Mouse (Mus musculus) kidney, postnatal 4 days (tissue): Measurements from ENCODE around the gene Atp5b.
A peak's percentile ranks its signal among the peaks of the same experiment; 100 is the strongest.
"Not testable (repeated sequence)": the region's sequence is repeated elsewhere in the genome, so short reads cannot be mapped to it uniquely, and the experiment has no call there.

Experiments
- DNase-seq, 2 experiments: peaks; one replicate each; pipeline ENCODE4 v3.0.0; 2021; ENCODE audit warnings: mixed read lengths in 2 of 2

Gene Atp5b

DNA sequence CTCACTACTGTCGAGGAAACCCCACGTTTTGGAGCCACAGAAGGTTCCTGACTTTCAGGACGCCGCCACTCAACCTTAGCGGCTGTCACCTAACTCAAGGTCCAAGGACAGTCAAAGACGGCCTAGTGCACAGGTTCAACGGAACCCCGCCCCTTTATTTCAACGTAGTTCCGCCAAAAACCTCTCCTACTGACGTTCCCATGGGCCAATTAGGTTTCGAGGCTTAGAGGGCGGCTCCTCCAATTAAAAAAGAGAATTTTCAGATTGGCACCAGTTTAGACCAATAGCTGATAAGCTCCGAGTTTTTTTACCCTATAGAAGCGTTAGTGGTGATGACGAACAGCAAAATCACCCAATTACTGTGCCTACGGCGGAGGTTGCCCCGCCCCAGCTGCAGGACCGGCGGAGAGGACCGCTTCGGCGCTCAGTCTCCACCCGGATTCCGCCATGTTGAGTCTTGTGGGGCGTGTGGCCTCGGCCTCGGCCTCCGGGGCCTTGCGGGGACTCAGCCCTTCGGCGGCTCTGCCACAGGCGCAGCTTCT is at the start of gene Atp5b:
Gene Atp5b, plus strand, starts transcription at position 394 of the 542 bp plus-strand sequence.
- DNase-seq, result peak; percentile 97 to 98

DNA sequence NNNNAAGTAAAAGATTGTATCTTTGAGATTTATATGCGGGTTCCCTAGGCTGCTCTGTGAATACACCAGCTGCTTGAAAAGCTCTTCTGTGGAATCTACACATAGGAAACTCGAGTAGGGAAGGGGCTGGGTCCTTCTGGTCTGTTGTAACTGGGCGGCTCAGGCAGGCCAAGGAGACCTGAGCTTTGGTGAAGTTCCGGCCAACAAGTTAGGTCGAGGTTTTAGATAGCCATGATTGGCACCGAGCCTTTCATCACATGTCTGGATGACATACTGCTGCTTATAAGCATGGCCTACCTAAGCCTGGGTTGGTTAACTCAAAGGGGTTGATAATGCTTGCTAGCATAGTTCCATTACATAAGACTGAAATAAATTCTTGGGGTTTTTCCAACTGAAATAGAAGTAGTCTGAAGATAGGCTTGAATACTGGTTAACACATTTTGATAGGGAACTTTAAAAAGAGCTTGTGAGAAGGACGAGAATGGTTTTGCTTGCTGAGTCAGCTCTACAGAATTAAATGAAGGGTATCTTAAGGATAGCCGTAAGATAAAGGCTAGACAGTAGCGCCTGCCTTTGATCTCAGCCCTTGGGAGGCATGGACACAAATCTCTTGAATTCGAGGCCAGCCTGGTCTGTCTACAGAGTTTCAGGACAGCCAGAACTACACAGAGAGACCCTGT is 46.2 kb upstream of the Atp5b start:
- DNase-seq, result peak; percentile 53 to 66

DNA sequence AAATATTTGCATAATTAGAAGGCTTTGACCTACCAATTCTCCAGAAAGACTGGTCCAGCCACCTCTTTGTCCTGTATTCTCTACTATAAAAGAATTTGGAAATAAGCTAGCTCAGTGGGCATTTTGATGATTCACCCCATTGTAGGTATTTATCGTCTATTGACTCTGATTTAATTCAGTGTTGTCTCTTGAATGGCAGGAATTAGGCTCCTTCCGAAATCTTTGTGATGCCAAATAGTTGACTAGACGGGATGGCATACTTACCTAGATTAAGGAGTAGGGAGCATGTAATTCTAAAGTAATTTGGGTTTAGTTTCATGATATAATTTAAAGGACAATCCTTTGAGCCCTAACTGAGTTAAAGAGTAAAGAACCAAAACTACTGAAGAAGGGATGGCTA is 45.2 kb upstream of the Atp5b start:
- no peak for DNase-seq

DNA sequence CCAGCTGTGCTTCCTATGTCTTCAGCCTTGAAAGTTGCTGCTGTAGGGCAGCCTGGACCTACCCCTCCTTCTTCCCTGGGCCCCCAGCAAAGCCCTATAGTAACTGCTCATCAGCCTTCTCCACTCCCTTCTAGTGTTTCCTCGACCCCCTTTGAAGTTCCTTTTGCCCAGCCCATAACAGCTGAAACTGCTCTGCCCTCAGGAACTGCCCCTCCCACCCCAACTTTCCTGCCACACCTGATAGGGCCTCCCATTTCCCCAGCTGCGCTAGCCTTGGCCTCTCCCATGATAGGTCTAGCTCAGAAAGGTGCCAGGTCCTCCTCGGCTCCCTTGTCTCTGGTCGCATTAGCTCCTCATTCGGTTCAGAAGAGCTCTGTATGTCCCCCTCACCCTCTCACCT is 43.9 kb upstream of the Atp5b start:
- no peak for DNase-seq

DNA sequence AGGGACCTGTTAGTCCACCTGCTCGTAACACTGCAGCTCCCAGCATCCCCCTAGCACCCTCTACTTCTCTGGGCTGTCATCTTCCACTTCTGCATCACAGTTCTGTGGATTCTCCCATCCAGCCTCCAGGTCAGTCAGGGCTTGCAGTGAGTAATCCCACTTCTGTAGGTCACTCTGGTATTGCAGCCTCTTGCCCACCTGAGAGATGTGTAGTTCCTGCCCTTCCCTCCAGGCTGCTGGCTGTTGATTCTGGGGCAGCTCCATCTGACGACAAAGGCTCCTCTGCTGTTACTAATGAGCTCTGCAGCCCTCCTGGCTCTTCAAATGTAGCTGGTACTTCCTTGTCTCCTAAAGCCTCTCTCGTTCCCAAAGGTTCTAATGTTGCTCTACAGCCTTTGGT is 43.2 kb upstream of the Atp5b start:
- DNase-seq, result no peak

DNA sequence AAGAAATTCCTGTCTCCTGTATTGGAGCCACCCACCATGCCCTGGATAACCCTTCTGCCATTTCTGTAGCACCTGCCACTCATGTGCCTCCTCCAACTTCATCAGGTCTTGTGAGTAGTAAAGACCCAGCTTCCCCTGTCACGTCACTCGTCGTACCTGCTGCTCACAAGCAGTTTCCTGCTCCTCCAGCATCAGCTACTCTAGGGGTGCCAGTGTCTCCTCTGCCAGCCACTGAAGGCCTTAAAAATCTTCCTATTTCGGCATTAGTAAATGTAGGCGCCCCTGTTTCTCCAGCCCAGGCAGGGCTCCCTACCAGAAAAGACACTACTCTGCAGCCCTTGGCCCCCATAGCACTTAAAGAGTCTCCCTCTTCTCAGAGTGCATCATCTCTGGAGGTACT is 42.8 kb upstream of the Atp5b start:
- no peak for DNase-seq

DNA sequence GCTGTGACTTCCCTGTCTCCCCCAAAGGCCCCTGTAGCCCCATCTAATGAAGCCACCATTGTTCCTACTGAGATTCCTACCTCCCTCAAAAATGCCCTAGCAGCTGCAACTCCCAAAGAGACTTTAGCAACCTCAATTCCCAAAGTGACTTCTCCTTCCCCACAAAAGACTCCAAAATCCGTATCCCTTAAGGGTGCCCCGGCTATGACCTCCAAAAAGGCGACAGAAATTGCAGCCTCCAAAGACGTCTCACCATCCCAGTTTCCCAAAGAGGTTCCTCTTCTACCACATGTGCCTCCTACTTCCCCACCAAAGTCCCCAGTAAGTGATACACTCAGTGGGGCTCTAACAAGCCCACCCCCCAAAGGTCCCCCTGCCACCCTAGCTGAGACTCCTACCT is 41.4 kb upstream of the Atp5b start:
- DNase-seq, result no peak

DNA sequence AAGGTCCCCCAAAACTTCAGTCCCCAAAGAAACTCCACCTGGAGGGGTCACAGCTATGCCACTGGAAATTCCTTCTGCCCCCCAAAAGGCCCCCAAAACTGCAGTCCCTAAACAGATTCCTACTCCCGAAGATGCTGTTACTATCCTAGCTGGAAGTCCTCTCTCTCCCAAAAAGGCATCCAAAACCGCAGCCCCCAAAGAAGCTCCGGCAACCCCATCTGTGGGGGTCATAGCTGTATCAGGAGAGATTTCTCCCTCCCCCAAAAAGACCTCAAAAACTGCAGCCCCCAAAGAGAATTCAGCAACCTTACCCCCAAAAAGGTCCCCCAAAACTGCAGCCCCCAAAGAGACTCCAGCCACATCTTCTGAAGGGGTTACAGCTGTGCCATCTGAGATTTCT is 40.6 kb upstream of the Atp5b start:
- no peak for DNase-seq

DNA sequence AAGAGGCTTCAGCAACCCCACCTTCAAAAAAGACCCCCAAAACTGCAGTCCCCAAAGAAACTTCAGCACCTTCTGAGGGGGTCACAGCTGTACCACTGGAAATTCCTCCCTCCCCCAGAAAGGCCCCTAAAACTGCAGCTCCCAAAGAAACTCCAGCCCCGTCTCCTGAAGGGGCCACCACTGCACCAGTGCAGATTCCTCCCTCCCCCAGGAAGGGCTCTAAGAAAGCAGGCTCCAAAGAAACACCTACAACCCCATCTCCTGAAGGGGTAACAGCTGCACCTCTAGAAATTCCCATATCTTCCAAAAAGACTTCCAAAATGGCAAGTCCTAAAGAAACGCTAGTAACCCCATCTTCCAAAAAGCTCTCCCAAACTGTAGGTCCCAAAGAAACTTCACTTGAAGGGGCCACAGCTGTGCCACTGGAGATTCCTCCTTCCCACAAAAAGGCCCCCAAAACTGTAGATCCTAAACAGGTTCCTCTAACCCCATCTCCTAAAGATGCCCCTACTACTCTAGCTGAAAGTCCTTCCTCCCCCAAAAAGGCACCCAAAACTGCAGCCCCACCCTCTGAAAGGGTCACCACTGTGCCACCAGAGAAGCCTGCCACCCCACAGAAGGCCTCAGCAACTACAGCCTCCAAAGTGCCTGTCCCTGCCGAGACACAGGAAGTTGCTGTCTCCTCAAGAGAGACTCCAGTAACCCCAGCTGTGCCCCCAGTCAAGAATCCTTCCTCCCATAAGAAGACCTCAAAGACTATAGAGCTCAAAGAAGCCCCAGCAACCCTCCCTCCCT is 39.8 kb upstream of the Atp5b start:
- DNase-seq, result no peak

DNA sequence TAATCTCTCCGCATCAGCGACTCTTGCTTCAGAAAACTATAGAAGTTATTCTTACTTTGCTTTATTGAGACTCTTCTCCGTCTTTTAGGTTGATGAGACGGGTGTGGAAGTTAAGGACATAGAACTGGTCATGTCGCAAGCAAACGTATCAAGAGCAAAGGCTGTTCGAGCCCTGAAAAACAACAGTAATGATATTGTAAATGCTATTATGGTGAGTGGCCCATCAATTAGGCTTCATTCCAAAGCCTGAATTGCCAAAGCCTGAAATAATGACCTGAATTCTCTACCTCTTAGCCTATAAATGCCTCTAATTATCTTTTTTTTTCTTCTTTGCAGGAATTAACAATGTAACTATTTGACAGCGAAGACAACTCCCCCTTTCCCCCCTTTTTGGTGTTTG is 34.9 kb upstream of the Atp5b start:
- no peak for DNase-seq

DNA sequence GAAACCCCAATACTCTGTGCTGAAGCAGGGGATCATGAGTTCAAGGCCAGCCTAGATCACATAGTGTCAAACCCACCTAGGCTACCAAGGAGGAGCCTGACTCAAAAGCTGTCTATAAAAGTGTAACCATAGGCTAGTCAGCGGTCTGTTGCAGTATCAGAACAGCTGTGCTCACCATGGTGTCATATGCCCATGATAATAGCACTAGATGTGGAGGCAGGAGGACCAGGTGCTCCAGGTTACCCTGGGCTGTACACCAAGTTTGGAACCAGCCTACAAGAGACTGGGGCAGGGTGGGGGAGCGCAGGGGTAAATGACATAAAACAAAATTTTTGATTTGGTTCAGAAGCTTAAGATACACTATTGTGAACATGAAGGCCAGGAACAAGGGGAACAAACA is 33.3 kb upstream of the Atp5b start:
- no peak for DNase-seq

DNA sequence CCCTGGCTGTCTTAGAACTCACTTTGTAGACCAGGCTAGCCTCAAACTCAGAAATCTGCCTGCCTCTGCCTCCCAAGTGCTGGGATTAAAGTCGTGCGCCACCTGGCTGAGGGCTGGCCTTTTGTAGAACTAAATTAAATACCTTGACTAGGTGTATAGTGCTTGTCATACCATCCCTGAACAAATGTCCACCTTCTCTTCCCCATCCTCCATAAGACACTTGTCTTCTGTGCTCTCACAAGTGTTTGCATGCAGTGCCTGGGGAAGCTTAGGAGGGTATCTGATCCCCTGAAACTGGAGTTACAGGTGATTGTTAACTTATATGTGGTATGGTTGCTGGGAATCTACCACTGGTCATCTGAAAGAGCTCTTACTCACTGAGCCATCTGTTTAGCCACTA is 32.7 kb upstream of the Atp5b start:
- no peak for DNase-seq

DNA sequence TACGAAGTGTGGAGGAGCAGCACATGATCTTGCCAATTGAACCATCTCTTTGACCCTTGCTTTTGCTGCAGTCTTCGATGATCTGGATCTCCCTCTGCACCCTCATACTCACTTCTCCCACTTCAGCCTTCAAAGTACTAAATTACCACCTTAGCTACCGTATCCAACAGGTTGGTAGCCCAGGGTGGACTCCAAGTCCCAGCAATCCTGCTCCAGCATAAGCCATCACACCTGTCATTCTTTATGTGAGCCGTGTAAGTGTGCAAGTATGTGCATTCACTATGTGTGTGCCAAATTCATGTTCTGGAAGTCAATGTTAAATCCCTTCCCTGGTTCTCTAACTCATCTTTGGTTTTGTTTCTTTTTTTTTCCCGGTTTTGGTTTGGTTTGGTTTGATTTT is 31.5 kb upstream of the Atp5b start:
- DNase-seq, result no peak

DNA sequence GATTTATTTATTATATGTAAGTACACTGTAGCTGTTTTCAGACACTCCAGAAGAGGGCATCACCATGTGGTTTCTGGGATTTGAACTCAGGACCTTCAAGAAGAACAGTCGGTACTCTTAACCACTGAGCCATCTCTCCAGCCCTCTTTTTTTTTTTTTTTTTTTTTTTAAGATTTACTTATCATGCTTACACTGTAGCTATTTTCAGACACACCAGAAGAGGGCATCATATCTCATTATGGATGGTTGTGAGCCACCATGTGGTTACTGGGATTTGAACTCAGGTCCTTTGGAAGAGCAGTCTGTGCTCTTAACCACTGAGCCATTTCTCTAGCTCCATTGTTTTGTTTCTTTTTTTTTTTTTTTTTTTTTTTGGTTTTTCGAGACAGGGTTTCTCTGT is 30.9 kb upstream of the Atp5b start:
- DNase-seq, result not testable (repeated sequence)

DNA sequence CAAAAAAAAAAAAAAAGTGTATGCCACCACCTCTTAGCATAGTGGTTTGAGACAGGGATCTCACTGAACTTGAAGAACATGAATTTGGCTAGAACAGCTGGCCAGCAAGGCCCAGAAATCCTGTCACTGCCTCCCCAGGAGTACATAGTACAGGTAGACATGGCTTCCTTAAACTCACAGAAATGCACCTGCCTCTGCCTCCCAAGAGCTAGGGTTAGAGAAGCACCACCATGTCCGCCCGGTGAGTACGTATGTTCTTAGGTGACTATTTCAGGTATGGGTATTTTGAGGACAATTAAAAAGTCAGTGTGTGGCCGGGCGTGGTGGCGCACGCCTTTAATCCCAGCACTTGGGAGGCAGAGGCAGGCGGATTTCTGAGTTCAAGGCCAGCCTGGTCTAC is 30.1 kb upstream of the Atp5b start:
- no peak for DNase-seq

DNA sequence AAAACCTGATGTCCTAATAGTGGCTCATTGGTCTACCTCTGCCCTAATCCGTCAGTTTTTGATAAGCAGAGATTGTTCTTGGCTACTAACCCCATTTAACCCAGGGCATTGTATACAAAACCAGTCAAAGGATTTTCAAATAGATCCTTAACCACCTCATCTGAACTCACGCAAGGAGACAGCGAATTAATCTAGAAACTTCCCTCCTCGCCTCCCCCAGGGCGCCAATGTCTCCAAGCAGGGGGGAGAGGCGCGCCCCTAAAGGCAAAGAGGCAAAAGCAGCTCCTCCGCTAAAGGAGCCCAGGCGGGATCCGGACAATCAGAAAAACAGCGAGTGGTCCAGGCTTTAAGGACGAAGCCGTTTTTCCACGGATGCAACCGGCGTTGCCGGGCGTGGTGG is 24.9 kb upstream of the Atp5b start:
- no peak for DNase-seq

DNA sequence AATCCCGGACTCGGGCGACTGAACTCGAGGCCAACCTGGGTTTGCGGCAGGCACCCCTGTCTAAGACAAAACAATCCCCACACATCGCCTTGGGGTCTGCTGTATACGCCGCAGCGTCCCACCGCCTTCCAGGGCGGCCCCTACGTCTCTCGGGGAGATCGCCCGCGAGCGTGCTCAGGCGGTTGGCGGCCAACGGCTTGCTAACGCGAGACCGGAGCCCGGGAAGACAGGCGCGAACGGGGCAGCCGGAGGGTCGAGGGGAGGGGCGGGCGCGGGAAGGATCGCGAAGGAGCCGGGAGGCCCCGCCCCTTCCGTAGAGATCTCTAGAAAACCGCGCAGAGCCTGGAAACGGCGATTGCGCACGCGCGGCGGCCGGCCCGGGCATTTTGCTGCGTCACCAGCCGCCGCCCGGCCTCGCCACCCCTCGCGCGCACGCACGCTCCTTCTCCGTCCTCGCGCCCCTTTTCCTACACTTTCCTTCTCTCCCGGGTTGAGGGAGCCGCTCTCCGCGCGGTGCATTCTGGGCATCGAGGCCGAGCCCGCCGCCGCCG is 24.4 kb upstream of the Atp5b start, which contains the start of gene Ptges3:
Gene Ptges3, plus strand, starts transcription at position 354 of the 551 bp plus-strand sequence.
- peak; percentile 99 to 100 for DNase-seq

DNA sequence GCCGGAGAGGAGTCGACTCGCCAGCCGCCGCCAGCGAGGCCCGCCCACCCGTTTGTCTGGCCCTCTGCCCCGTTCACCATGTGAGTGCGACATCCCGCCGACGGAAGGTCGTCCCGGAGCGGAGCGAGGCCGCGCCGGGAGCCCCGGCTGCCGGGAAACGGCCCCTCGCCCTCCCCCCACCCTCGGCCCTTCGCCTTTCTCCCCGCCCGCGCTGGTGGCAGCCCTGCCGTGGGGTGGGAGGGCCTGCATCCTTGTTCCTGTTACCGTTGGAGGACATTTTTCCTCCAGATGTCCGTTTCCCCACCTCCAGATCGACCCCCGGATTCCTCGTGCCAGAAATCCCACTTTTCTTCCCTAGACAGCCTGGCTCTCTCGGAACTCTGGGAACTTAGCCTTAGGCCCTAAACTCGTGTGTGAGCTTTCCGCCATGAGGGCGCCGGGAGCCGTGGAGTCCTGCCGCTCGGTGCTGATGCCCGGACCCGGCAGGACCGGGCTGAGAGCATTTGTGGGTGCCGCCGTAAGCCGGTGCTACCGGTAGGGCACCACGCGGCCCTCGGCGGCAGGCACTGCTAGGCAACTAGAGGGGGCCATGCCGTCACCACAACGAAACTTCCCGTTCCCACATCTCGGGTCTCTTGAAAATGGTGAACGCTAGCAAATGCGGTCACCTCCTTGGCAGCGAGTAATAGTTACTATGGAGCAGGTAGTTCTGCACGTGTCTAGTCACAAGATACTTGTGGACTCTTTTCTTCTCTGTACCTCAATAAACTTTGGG is 23.7 kb upstream of the Atp5b start:
- peak; percentile 60 to 74 for DNase-seq

DNA sequence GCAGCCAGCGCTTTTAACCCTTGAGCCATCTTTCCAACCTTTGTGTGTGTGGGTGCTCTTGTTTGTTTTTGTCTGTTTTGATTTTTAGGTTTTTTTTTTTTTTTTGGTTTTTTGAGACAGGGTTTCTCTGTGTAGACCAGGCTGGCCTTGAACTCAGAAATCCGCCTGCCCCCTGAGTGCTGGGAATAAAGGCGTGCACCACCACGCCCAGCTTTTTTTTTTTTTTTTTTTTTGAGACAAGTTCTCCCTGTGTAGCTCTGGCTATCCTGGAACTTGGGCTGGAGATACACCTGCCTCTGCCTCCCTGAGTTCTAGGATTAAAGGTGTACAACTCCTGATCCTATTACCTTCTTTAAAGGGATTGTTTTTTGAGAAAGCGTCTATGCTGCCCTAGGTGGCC is 22.0 kb upstream of the Atp5b start:
- DNase-seq, result no peak

DNA sequence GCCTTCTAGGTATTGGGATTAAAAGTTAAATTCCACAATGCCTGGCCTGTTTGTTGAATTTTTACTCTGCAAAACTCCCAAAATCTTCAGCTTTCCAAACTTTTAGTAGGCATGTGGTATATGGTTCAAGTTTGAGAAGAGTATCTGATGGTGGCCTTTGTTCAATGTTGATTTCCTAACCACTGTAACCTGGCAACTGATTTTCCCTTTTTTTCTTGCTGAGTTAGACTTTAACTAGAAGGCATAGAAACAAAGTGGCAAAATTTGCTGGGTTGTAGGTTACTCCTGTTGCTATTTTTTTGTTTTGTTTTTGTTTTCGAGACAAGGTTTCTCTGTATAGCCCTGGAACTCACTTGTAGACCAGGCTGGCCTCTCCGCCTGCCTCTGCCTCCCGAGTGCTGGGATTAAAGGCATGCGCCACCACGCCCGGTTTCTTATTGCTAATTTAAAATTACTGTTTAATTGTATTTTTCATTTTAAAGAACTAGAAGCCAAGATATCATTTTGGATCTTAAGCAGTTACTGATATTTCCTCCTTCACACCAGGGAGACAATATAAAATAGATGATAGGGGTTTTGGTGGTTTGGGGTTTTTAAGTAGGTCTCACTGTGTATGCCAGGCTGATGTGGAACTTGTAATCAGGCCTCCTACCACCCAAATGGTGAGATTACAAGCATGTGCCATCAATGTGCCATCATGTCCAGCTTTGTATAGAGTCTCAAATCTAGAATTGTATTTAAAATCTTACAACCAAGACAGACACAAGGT is 20.7 kb upstream of the Atp5b start:
- DNase-seq, result no peak

DNA sequence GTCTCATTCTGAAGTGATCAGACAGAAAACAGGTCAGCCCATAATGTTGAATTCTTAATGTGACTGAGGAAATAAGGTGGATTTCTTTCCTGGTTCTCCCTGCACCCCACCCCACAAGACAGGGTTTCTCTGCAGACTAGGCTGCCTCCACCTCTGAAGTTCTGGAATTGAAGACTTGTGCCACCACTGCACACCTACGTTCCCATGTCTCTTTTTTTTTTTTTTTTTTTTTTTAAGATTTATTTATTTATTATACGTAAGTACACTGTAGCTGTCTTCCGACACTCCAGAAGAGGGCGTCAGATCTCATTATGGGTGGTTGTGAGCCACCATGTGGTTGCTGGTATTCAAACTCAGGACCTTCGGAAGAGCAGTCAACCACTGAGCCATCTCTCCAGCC is 17.0 kb upstream of the Atp5b start:
- DNase-seq, result no peak

DNA sequence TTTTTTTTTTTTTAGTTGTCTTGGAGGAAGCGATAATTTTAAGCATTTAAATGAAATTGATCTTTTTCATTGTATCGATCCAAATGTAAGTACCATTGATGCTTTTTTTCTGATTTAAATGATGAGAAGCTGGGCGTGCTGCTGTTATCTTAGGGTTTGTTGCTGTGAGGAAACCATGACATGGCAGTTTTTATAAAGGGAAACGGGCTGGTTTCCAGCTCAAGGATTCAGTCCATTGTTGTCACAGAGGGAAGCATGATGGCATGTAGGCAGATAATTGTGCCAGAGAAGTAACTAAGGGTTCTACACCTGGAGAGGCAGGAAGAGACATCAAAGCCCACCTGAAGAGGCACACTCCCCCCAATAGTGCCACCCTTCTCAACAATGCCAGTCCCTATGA is 13.9 kb upstream of the Atp5b start:
- DNase-seq, result no peak
